Mouse (Mus musculus) T-cell, adult 2 months (primary cell): ENCODE measurements around the gene Cdkl5.
A peak's percentile ranks its signal among the peaks of the same experiment; 100 is the strongest.

Experiments used
- DNase-seq: peaks from one replicate; pipeline ENCODE4 v3.0.0; 2022; ENCODE audit warnings: low spot score

Cdkl5 gene

DNA sequence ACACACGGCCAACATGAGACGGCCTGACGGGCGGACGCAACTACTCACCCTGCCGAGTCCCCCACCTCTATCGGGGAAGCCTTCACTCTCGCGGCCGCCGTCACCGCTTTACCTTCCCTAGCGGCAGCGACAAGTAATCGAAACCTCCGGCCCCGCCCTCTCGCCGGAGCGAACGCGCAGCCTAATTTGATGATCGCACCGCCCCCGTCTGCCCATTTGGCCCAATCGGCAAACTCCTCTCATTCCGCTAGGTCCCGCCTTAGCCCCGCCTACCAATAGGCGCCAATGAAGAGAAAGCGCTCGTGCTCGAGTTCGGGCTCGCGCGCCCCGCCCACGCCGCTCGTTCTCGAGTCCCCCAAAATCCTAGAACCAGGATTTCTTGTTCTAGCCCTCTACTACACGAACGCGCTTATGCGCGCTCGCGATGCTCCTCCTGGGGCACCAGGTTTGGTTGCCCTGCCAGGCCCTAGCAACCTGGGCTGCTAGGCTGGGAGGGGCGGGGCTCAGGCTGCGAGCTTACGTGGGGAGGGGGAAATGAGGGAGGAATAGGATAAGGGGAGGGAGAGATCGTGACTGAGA lies at the start of gene Cdkl5:
Gene Cdkl5, minus strand, starts transcription at position 162 of the 579 bp plus-strand sequence.
- DNase-seq = peak; percentile 93

DNA sequence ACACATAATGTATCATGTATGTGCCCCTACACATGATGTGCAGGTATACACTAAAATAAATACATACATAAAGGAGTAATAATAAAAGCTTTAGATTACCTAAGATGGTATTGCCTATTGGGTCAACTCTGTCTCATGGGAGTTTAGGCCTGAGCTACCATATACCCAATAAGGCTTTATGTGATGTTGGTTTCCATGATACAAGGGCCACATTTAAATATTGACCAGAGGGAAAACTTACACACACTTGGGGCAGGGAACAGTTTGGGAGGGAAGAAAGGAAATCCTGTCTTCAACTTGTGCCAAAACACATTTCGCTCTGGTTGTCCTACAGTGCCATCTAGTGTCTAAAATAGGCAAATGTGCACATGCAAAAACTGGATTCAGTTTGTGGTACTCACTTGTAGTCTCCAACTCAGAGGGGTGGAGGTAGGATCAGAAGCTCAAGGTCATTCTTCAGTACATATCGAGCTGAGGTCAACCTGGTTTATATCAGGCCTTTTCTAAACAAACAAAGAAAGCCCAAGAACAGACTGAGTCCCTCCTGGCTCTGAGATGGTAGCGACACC lies 38.8 kb upstream of the Cdkl5 start:
- peak; percentile 12 for DNase-seq

DNA sequence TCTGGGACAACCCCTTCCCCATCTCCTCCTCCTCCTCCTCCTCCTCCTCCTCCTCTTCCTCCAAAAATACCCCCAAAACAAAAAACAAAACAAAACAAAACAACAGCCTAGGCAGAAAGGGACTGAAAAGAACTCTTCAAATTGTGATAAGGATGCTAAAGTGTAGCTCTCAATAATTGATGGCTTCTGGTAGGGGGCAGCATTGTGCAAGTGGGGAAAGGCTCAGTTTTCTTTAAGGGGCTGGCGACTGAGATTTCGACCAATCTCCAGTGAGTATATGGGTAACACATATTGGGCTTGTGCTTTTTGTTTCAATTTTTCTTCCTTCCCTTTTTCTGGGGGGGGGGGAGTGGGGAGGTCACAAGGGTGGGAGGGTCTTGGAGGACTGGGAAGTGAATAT lies 37.9 kb upstream of the Cdkl5 start:
- no peak for DNase-seq

DNA sequence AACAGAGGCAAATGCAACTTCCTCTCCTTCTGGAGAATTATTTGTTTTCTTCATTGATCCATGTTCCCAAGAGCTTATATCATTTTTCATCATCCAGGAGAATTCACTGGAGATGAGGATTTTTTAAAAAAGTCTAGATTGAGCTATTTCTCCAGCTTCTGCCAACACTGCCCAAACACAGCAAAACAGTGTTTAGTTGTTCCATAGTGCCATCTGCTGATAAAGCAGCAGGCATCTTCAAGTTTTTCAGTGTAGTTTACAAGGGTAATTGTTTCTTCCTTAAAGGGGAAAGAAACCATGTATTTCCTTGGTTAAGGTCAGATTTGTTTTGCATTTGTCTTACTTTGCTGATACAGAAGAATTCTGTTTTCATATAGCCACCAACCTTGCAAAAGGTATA lies 35.7 kb upstream of the Cdkl5 start:
- no peak for DNase-seq

DNA sequence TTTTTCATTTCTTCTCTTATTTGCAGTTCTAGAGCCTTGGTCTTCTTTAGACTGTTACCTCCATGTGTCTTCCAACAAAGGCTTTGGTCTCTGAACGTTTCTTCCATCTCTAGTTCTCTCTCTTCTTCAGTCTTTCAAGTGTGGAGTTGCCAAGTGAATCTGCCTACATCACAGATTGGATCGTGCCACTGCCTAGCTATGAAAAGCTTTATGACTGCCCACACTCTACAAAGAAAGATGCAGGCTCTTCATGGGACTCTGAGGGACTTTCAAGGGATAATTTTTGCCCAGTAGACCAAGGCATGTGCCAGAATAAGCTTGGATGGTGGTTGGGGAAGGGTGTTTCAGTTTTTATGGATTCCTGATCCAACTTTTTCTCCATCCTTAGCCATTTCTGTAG lies 30.0 kb upstream of the Cdkl5 start:
- no peak for DNase-seq

DNA sequence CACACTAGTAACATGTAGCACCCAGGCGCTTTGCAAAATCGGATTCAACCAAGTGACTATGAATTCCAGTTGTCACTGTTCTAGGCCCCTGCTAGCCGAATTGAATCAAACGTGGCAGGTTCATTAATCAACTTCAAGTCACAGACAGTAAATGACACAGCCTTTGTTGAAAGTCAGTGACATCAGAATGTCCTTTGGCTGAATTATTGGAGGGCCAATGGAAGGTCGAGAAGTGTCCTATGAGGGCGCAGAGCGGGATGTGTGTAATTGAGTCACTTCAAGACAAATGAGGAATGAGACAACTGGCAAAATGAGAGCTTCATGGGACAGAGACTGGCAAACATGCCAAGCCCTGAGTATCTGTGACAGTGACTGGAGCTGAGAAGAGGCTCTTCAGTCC lies 27.0 kb upstream of the Cdkl5 start:
- no peak for DNase-seq

DNA sequence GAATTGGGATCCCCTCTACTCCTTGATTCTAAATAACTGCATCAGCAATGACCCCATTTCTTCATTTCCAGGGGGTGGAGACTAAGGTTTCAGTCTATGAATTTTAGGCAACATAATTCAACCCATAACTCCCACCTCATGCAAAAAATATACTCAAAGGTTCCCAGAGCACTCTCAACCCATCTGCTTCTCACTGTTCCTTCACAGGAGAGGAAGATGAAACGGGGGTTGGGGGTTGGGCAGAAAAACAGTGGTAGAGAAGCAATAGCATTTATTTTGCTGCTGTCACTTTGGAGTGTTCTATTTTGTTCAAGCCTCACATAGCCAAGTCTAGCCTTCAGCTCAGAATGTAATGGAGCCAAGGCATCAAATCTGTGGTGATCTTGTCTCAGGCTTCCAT lies 23.7 kb upstream of the Cdkl5 start:
- no peak for DNase-seq

DNA sequence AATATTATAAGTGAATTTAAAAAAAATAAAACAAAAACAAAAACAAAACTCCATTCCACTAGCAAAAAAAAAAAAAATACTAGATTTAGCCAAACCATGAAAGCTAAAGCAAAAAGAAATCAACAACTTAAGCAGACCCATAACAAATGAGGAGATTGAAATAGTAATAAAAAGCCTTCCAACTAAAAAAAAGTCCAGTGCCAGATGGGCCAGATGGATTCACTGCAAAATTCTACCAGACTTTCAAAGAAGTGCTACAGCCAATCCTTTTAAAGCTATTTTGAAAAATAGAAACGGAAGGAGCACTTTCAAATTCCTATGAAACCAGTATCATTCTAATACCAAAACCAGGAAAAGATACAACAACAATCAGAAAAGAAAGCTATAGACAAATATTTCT lies 11.8 kb upstream of the Cdkl5 start:
- no peak for DNase-seq

DNA sequence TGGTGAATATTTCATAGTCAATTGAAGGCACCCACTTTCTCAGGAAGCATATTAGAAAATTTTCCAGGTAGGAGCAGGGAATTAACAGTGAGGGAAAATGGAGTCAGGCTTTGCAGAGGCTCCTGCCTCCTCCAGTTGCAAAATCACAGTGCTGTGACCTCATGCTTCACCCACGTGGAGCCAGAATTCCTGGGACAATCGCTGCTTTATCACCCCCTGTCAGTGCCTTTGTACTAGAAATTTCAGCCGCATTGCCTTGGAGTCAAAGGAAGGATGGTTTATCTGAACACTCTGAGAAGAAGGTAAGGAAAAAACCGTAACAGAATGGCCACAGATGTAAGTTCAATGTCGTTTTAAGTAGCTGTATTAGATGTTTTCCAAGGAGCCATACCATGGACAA lies 1.5 kb upstream of the Cdkl5 start:
- no peak for DNase-seq

DNA sequence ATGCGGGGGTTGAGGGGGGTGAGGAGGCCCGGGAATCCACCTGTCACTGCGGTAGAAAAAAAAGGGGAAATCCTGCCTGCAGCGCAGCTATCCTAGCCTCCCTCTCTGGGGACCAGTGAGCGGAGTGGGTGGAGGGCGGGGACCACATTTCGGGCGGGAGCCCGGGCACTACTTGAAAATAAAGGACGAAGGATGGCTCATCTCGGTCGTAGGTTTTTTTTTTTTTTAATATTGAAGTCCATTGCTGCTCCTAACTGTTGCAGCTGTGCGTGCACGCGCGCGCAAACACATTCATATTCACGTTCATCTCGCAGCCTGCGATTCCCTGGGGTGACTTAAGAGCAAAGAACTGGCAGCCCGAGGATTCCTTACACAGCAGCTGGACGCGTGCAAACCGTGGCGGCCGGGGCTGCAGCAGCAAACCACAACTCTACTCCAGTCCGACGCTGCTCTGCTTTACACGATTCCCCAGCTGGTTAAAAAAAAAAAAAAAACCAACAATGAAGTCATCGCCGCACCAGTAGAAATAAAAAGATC lies 695 bp upstream of the Cdkl5 start:
- DNase-seq = no peak

DNA sequence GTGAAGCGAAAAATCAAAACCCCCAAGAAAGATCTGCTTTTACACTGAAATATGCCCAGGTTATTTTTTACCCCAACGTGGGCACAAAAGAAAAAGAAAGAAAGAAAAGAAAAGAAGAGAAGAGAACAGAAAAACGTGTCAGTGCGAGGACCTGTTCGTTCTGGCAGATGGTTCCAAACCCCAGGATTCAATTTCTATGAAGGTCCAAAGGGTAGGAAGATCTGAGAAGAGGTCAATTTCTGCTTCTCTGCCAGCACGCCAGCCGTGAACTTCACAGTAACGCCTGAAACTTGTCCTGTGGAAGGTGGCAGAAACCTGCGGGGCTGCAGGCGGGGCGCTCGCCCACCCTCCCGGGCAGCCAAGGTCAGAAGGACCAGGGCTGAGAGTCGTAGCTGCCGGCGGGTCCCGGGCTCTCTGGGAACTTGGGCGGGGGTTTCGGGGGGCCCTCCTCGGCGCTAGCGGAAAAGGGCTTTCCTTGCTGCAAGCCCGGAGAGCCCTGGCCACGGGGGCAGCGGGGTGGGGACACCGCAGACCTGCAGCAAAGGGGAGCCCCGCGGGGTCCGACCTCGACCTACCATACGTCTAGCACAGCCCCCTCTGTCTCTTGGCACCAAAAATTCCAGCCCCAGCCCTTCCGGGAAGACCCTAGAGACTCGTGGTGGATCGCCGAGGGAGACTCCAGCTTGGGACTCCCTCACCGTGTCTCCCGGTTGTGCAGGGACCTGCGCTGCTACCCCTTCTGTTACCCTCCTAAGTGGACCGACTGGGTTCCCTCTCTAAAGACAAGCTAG lies 560 bp downstream of the Cdkl5 start:
- peak; percentile 0 for DNase-seq

DNA sequence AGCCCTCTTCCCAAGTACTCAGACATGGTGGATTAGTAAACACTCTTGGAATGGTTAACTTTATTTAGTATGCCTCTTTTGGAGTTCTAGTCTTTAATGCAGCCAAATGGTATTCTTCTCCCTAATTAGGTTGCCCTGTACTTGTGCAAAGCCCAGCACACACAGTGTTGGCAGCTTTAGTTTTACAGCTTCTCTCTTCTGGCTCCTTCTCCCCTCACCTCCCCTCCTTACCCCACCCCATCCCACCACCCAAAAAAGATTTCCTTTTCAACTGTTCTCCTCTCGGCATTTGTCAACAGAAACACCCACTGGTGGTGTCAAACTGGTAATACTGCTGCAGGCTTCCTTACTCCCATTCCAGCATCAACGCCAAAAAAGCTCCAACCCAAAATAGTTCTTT lies 1.8 kb downstream of the Cdkl5 start:
- DNase-seq = no peak

DNA sequence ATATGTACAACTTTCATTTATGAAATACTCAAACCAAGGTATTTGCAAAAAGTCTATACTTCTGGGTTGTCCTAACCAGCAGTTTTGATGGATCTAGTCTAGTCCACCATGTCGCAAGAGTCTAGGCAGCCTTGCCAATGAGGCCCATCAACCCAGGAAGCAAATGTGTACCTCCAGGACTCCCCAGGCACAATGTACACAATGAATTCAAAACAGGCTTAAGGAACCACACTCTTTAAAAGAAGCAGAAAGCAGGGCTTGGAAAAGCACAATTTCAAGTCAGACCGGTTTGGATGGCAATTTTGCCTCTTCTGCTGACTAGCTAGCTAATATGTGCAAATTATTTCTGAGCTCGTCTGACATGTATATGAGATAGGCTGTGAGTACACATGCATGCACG lies 4.2 kb downstream of the Cdkl5 start:
- no peak for DNase-seq

DNA sequence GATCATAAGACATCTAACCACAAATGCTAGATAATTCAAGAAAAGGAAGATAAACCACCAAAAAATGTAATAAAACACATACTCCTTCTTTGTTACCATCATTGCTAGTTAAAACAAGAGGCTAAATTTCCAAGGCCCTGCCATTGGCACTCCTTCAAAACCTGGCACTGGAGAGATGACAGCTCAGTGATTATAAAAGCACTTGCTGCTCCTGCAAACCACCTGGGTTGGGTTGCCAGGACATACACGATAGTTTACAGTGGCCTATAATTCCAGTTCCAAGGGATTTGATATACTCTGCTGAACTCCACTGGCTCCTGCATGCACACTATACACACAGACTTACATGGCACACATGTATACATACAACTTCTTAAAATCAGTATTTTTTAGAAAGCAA lies 16.6 kb downstream of the Cdkl5 start:
- DNase-seq = no peak

DNA sequence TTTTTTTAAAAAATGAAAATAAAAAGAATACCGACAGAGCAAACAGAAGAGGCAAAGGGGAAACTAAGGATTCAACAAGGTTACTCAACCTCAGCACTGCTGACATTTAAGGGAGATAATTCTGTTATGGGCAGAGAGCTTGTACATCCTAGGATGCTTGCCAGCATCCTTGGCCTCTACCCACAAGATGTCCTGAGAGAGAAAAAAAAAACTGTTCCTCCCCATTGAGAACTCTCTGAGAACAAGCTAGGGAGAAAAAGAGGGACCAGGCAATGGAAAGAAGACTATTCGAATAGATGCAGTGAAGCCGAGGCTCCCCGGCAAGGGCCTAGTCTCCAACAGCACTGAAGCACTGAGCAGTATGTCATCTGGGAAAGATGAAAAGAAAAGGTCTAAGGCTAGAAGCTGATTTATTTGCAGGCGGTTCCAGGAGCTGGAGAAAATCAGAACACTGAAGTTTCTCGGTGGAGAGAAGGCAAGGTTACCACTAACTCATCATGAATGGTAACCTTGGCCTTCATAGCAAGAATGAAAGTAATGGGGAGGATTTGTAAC lies 22.4 kb downstream of the Cdkl5 start:
- no peak for DNase-seq

DNA sequence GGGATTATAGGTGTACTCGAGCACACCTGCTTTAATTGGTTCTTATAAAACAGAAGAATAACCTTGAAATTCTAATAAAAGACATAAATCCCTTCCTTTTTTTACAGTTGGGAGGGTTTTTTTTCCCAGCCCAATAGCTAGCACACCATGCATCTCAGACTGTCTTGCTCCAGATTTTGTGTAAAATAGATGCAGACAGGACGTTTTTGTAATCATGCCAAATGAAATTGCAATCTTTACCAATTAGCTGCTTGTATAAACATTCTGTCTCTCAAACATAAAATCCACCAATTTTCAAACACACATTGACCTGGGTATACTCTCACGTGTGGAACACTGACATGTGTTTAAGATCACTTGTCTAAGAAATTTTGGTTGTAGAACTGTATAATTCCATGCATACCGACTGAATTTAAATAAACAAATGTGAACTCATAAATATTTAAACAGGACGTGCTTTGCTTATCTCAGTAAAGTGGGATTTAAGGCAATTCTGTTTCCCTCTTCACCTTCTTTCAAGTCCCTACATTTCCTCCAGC lies 35.8 kb downstream of the Cdkl5 start:
- DNase-seq = no peak

DNA sequence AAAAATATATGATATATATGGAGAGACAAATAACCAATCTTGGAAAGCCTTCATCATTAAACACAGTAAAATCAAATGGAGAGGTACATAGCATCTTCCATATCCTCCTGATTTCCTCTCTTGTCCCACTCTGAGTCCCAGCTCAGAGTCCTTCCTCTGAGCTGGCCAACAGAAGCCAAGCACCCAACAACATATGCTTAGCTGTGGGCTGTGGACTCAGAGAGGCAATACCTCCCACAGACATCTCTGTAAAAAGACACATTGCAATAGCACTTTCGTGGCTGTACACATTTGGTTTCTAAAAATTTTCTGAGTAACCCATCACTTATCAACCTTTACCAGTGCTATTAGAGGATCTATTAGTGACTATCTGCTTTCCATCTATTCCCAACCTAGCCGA lies 44.9 kb downstream of the Cdkl5 start:
- DNase-seq = no peak

DNA sequence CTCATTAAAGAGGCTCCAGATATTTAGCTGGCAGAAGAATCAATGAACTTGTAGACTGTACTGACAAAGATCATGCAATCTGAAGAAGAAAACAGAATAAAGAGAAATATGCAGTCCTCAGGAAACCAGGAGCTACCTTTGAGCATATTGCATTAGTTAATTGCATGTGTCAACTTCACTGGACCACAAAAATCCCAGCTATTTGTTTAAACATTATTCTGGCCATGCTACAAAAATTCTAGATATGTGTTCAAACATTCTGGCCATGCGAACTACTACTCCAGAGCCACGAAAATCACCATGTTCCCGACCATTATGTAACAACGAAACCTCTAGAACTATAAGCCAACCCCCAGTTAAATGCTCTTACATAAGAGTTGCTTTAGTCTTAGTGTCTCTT lies 49.8 kb downstream of the Cdkl5 start:
- DNase-seq = no peak

DNA sequence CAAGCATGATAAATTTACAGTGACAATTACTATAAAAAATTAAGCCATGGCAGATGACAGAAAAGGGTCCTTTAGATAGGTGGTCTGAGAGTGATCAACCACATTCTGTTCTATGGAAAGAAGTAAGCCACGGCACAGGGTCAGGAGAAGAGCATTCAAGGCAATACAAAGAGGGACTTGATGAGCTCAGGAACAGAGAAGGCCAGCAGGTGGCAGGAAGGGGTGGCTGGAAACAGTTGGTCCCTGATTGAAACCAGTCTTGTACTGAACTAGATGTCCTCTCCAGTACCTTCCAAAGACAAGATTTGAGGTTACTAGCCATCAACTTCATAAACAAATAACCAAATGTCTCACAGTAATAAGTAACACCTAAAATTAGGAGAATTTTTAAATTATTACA lies 59.0 kb downstream of the Cdkl5 start:
- DNase-seq = no peak

DNA sequence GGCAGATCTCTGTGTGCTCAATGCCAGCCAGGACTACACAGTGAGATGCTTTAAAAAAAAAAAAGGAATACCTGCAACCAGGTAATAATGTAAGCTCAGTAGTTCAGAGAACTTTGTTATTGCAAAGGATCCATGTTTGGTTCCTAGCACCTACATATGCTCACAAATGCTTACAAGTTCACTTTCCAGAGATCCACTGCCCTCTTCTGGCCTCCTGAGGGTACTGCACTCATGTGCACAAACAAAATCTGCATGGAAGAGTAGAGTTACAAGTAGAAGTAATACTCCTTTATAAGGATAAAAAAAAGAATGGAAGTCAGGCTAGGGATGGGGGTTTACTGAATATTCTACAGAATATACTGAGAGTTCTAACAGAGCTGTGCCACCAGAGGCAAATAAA lies 63.8 kb downstream of the Cdkl5 start:
- DNase-seq = no peak

DNA sequence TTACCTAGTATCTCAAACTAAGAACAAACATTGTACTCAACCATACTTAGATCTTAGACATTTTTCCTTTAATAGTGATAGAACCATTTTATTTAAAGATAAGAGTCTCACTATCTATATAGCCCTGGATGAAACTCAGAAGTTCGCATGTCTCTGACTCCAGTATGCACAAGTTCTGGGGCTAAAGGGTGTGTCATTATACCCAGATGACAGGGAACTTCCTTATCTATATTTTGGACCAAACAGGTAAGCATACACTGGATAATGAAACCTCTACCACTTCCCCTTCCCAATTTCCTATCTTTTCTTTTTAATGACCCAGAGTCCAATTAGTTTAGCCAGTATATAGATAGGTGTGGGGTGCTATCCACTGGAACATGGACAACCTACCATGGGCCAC lies 65.6 kb downstream of the Cdkl5 start:
- no peak for DNase-seq

DNA sequence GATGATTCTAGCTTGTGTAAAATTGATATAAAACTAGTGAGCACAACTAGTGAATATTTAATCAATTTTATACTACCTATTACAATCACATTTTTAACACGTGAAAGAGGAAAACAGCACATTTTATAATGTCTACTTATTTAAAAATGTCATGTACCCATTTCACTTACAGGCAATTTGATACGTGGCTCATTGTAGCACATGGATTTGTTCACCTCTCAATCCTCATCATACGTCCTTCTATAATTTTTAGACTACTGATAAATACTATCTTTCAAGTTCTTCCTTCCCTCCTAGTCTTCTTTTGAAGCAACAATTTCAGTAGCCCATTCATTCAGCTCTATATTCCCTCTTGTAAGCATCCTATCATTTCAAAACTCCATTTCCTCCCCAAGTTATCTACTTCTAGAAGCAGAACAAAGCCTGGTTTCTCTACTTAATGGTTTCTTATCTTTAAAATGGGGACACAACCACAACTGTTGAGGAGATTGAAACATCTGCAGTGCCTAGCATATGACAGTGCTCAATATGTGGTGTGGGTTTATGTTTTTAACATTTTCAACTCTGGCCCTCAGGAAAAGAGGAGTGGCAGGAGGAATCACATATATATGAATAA lies 75.4 kb downstream of the Cdkl5 start:
- DNase-seq = no peak
